Mouse (Mus musculus) limb, embryonic 10.5 days (tissue): Measurements from ENCODE around the gene Tub. TPM values are rescaled to one million over a fixed set of nuclear protein-coding genes. Genes with fewer than 3 reads are reported as not detected.

ENCODE experiments used
- DNase-seq: peaks from one replicate; pipeline ENCODE4 v3.0.0-alpha.2; 2017; ENCODE audit warnings: low spot score
- H3K27ac ChIP-seq: fragments of 300-500 bp; sonication (generic); 2 replicates; pipeline ENCODE4 v1.5.1; 2016; ENCODE audit warnings: mild to moderate bottlenecking
- H3K27me3 ChIP-seq: fragments of 300-500 bp; sonication (generic); 2 replicates; pipeline ENCODE4 v1.6.1; 2016; ENCODE audit warnings: low read depth, mild to moderate bottlenecking; ENCODE audit not compliant: poor library complexity, severe bottlenecking
- H3K36me3 ChIP-seq: fragments of 300-500 bp; sonication (generic); 2 replicates; pipeline ENCODE4 v1.6.1; 2016; ENCODE audit warnings: mild to moderate bottlenecking, moderate library complexity
- H3K4me1 ChIP-seq: fragments of 300-500 bp; sonication (generic); 2 replicates; pipeline ENCODE4 v1.6.1; 2016
- H3K4me3 ChIP-seq: fragments of 300-500 bp; sonication (generic); 2 replicates; pipeline ENCODE4 v1.5.1; 2016; ENCODE audit warnings: mild to moderate bottlenecking, moderate library complexity
- H3K9me3 ChIP-seq: fragments of 300-500 bp; sonication (generic); replicated peaks from 2 replicates; pipeline ENCODE4 v1.6.1; 2016; ENCODE audit warnings: mild to moderate bottlenecking
- WGBS: fragments of 180-500 bp; shearing (Covaris S2); methylation state at CpG from one replicate; pipeline ENCODE4 v1.1.7; 2016; 5-methylcytosine and 5-hydroxymethylcytosine counted together
- polyA plus RNA-seq: library from polyadenylated mRNA; unstranded; fragments of >200 nt; fragmentation: Nextera tagmentation; extraction: Ambion mirVana; gene quantifications from 2 replicates; pipeline ENCODE4 v1.2.1, GENCODE M21; 2016

The Tub gene
- polyA plus RNA-seq, 1 experiment from 2014 or later: 3.7 TPM

DNA sequence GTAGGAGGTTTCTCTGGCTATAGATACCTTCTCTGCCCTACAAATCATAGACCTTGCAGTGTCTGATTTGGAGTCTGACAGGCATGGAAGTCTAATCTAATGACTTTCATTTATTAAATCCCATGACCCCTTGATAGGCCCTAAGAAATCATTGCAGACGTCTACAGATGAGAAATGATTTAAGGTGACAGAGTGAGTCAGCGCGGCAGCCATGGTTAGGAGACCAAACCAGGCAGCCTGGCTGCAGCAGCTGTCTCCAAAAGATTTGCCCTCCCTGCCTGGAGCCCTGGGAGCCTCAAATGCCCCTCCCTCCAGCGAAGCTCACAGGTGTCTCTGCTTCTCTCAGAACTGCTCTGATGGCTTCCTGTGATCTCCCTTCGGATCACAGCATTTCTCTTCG lies 46.0 kb downstream of the Tub start:
- DNase-seq: no peak
- Histone ChIP-seq H3K27me3 (no peaks in the 10 kb centered on the region), H3K4me3 (no peak overlapping the region), H3K36me3 (no peaks in the 10 kb centered on the region), H3K4me1 (no peaks in the 10 kb centered on the region), H3K27ac (no peak overlapping the region), H3K9me3 (no peaks in the 10 kb centered on the region)
- WGBS: 70% methylated on average over 6 of the region's 6 CpGs

DNA sequence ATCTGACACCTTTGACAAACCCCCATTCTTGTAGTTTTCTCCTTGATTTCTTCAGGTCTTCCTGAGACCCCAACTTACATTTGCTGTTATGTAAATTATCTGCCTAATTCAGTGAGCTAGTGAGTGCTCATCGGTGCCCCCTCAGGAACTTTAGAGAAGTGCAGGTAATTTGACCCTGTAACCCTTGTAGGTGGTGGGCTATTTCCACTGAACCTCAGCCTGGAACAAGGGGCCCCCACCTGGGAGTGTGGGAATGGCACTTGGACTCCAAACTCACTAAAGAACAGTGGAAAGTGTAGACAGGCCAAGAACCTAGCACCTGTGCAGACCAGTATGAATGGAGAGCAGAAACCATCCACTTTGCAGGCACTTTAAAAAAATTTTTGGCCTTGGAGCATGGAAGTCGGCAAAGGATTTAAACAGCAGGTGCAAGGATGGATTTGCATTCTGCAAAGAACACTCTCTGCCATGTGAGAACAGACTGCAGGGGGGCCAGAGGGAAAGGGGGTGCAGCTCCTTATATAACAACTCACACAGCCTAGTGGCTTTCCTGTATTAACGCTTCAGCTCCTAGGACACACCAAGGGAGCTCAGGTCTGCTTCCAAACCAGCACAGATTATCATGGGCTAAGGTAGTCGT lies 50.3 kb downstream of the Tub start:
- no peak overlapping the region for H3K27ac ChIP-seq
- H3K9me3 ChIP-seq: no peaks in the 10 kb centered on the region
- no peak for DNase-seq
- H3K4me1 ChIP-seq: no peaks in the 10 kb centered on the region
- no peaks in the 10 kb centered on the region for H3K27me3 ChIP-seq
- 48% methylated on average over 4 of the region's 4 CpGs for WGBS
- H3K36me3 ChIP-seq: no peaks in the 10 kb centered on the region
- no peak overlapping the region for H3K4me3 ChIP-seq

DNA sequence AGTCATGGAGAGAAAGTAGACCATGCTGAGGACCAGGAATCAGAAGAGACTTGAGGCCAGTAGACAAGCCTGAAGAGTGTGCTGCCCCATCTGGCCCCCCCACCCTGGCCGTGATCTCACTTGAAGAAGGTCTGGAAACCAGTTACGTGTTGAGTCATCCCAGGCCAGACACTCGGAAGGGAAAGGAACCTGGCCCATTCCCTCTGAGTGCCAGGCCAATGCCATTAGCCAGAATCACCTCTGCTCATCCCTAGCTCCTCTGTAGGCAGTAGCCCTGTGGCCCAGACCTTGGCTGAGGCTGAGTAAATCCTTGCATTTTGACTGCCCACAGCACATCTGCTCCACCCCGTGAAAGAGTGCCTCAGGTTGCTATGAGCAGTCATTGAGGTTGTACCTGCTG lies 51.8 kb downstream of the Tub start:
- Histone ChIP-seq H3K27me3 (no peaks in the 10 kb centered on the region), H3K9me3 (no peaks in the 10 kb centered on the region), H3K4me1 (no peaks in the 10 kb centered on the region), H3K4me3 (no peak overlapping the region), H3K36me3 (no peaks in the 10 kb centered on the region), H3K27ac (no peak overlapping the region)
- DNase-seq: no peak
- 84% methylated on average over 4 of the region's 4 CpGs for WGBS

DNA sequence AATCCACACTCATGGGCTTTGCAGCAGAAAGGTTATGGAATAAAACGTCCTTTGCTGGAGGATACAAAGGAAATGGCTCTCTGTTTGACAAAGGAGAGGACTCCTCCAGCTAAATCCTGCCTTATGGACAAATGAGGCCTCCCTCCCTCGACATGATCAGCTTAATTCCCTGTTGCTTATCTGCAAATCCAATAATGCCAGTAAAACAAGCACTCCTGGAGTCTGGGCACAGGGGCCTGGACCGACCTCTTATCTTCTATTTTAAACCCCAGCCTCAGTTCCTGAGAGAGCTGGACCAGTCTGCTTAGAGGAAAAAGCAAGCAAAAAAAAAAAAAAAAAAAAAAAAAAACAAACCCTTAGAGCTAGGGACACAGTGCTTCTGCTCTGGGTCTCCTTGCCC lies 53.5 kb downstream of the Tub start:
- WGBS: 47% methylated on average over 3 of the region's 3 CpGs

DNA sequence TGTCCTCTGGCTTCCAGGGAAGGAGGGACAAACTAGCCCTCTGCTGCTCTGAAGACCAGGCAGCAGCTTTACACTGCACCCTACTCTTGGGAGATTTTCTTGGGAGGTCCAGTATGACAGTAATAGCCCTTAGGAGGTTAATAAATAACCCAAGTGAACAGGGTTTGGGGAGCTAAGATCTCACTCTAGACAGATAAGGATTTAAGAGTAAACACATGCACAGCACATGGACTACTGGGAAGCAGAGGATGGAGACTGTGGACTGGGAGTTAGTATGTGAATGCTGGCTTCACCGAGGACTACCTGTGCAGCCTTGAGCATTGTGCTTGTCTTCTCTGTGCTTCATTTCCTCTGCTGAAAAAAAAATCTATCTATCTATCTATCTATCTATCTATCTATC lies 59.1 kb downstream of the Tub start:
- no peaks in the 10 kb centered on the region for H3K36me3 ChIP-seq
- no peak overlapping the region for H3K4me3 ChIP-seq
- peaks cover 22% of the 10 kb centered on the region for H3K4me1 ChIP-seq
- no peak for DNase-seq
- no peaks in the 10 kb centered on the region for H3K9me3 ChIP-seq
- no peak overlapping the region for H3K27ac ChIP-seq
- H3K27me3 ChIP-seq: peaks cover 62% of the 10 kb centered on the region
- 96% methylated on average over 1 of the region's 1 CpGs for WGBS

More for the DNA sequence above, 53.5 kb downstream of the Tub start:
- no peak for DNase-seq
- no peaks in the 10 kb centered on the region for H3K9me3 ChIP-seq
- H3K36me3 ChIP-seq: no peaks in the 10 kb centered on the region
- H3K27me3 ChIP-seq: peaks cover 8% of the 10 kb centered on the region
- no peak overlapping the region for H3K4me3 ChIP-seq
- no peaks in the 10 kb centered on the region for H3K4me1 ChIP-seq
- H3K27ac ChIP-seq: no peak overlapping the region

DNA sequence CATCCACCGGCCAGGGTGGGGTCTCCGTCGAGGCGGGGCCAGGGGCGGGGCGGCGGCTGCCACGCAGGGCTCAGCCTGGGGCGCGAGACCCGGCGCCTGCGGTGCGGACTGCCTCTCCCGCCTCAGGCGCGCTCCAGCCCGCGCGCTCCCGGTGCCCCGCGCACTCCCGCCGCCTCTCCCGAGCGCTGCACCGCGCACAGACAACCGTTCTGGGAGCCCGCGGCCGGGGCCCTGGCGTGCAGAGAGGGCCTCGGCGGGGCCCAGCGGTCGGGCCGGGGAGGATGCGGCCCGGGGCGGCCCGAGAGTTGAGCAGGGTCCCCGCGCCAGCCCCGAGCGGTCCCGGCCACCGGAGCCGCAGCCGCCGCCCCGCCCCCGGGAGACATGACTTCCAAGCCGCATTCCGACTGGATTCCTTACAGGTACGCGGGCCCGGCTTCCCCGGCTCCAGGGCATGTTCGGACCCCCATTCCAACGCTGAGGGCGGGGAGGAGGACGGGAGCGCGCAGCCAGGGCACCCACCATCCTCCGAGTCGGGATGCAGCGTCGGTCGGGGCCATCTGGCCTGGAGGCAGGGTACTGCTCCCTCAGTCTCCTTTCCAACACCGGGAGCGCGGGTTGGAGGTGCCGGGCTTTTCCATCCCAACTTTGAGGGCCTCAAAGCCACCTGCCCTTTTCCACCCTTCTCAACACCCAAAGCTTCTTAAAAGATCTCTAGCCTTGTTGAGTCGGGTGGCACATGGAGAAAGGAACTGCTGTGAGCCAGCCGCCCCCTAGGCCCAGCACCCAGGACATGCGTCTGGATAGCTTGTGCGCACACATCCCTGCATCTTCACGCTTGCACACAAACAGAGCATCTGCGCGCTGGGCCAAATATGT lies 60.8 kb downstream of the Tub start:
- DNase-seq: peak; percentile 65
- H3K27ac ChIP-seq: peak overlapping the region; percentile 84
- peaks cover 63% of the 10 kb centered on the region for H3K27me3 ChIP-seq
- H3K9me3 ChIP-seq: no peaks in the 10 kb centered on the region
- H3K4me1 ChIP-seq: peaks cover 22% of the 10 kb centered on the region
- H3K4me3 ChIP-seq: peak overlapping the region; percentile 78
- WGBS: 2% methylated on average over 70 of the region's 82 CpGs
- no peaks in the 10 kb centered on the region for H3K36me3 ChIP-seq

DNA sequence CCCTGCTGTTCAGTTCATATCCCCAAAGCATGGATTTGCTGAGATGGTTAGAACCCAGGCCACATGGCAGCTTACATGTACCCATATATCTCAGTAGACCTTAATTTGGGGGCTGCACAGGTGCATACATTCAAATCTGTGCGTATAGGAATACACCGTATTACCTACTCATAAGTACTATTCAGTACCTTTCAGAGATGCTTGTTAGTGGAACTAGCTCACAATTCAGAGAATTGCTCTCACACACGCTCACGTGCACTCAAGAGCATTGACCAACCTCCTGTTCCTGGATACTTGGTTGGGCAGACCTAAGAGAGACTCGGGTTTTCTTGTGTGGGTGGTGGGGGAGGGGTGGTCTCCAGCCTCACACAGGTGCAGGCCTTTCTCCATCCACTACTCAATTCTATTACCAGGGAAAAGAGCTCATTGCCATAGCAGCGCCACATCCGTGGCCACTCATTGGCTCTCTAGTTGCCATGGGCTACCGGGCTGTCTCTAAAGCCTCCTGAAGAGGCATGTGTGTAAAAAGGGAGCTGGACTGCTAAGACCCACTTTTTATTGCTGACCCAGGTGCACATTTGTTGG lies 61.5 kb downstream of the Tub start:
- H3K27ac ChIP-seq: no peak overlapping the region
- WGBS: 50% methylated on average over 8 of the region's 8 CpGs
- no peak for DNase-seq
- peaks cover 63% of the 10 kb centered on the region for H3K27me3 ChIP-seq
- H3K4me3 ChIP-seq: peak overlapping the region; percentile 78
- peaks cover 29% of the 10 kb centered on the region for H3K4me1 ChIP-seq
- H3K36me3 ChIP-seq: no peaks in the 10 kb centered on the region
- H3K9me3 ChIP-seq: no peaks in the 10 kb centered on the region

DNA sequence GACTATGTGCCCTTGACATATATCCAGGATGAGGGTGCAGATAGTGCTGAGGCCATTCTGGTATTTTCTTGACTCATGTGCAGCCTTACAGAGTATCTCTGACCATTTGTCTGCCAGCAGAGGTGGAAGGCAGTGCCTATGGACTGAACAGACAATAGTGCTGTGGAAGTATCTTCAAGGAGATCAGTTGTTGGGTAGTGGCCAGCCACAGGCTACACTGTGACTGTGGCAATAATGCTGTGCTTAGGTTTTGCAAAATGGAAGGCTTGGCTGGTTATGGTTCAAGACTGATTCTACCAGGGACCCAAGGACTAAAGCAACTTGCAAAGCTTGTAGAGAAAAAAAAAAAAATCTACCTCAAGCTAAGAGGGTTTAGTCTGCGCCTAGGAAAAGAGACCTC lies 62.4 kb downstream of the Tub start:
- peaks cover 61% of the 10 kb centered on the region for H3K27me3 ChIP-seq
- no peaks in the 10 kb centered on the region for H3K9me3 ChIP-seq

DNA sequence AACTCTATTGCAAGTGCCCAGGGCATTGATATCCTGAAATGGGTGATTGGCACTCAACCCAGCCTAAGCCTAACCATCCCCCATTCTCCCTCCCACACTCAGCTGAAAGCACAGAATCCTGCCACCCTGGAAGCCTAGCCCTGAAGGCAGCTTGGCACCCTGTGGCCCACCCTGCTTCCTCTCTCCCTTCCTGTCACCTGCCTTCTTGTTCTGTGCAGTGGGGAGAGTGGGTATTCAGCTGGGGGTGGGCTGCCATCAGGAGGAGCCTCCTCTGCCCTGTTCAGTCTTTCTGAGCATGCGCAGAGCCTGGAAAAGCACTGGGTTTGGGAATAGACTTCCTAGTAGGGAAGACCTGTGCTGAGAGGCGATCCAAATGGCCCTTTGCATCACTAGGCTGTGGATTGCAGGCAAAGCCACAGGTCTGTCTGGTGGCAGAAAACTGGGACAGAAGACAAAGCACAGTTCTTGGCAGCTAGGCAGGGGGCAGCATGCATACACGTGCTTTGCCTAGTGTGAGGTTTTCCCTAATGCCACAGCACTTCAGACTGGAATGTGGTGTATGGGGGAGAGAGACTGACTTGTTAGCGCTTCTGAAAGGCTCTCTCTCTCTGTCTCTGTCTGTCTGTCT lies 63.0 kb downstream of the Tub start:
- no peaks in the 10 kb centered on the region for H3K36me3 ChIP-seq
- H3K4me3 ChIP-seq: no peak overlapping the region
- no peak overlapping the region for H3K27ac ChIP-seq
- H3K9me3 ChIP-seq: no peaks in the 10 kb centered on the region
- DNase-seq: no peak
- peaks cover 59% of the 10 kb centered on the region for H3K27me3 ChIP-seq
- 48% methylated on average over 4 of the region's 4 CpGs for WGBS
- peaks cover 30% of the 10 kb centered on the region for H3K4me1 ChIP-seq

More for the DNA sequence above, 62.4 kb downstream of the Tub start:
- WGBS: 91% methylated on average over 1 of the region's 1 CpGs
- no peak for DNase-seq
- Histone ChIP-seq H3K27ac (no peak overlapping the region), H3K4me1 (peaks cover 30% of the 10 kb centered on the region), H3K36me3 (no peaks in the 10 kb centered on the region), H3K4me3 (no peak overlapping the region)

DNA sequence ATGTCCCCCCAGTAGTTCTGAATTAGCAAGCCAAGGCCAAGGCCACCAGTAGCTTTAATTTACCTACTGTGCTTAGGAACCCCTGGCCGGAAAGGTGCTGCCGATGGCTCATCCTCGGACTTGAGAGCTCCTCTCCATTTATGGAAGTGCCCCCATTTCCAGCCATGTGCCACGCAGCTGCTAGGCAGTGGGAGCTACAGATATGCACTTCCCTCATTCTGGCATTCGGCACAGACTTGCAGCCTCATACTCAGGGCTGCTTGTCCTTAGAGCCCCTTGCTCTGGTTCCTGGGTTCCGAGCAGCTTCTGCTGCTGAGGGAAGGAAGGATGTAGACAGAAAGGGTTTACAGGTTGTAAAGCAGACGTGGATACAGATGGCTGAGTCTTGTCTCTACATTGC lies 64.7 kb downstream of the Tub start:
- 78% methylated on average over 7 of the region's 7 CpGs for WGBS
- DNase-seq: no peak
- H3K4me1 ChIP-seq: peaks cover 30% of the 10 kb centered on the region
- H3K9me3 ChIP-seq: no peaks in the 10 kb centered on the region
- H3K27me3 ChIP-seq: peaks cover 43% of the 10 kb centered on the region
- H3K4me3 ChIP-seq: no peak overlapping the region
- no peaks in the 10 kb centered on the region for H3K36me3 ChIP-seq
- H3K27ac ChIP-seq: no peak overlapping the region

DNA sequence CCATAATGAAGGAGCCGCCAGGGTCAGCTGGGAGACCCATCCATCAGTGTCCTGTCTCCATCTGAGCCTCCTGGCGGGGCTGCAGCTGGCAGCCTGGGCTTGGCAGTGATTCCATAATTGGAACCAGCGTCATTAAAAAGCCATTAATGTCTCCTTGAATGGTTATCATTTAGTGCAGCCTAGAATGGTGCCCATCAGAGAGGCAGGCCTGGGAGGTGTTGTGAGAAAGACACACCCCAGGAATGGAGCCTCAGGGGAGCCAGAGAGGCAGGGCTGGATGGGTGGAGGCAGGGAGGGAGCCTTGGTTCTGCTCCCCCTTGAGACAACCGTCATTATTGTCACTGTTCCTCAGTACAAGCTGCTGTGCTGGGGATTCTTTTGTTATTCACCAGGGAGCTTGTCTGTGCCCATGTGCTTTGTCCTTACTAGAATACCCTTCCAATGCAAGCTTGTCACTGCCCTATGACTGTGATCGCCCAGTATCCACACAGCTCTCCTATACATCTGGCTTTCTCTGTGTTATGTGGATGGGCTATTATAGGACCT lies 66.3 kb downstream of the Tub start:
- Histone ChIP-seq H3K4me1 (peaks cover 19% of the 10 kb centered on the region), H3K27ac (no peak overlapping the region), H3K36me3 (no peaks in the 10 kb centered on the region), H3K4me3 (no peak overlapping the region), H3K9me3 (no peaks in the 10 kb centered on the region), H3K27me3 (peaks cover 27% of the 10 kb centered on the region)
- 21% methylated on average over 5 of the region's 5 CpGs for WGBS
- no peak for DNase-seq

DNA sequence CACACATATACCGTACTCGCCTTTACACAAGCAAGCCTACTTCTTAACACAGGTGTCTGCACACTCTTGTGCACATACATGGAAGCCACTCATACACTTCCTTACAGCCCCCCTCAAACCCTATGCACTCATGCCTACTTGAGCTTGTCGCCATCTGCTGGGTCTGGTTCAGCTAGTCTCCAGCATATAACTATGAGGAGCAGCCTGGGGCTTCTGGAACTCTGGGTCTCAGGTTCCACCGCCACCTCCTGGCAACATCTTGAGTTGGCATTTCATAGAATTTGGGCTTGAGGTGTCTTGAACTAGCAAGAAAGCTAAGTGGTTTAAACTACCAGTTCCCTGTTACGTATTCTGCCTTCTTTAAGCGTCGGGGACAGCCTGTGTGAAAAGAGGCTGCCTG lies 69.1 kb downstream of the Tub start:
- WGBS: 89% methylated on average over 7 of the region's 7 CpGs
- Histone ChIP-seq H3K4me3 (no peak overlapping the region), H3K36me3 (no peaks in the 10 kb centered on the region)

More for the DNA sequence above, 69.1 kb downstream of the Tub start:
- Histone ChIP-seq H3K4me1 (peaks cover 8% of the 10 kb centered on the region), H3K27ac (no peak overlapping the region), H3K9me3 (no peaks in the 10 kb centered on the region), H3K27me3 (peaks cover 2% of the 10 kb centered on the region; the same call in 1 of the 2 replicates)
- no peak for DNase-seq
